In the genomic region with DNA sequence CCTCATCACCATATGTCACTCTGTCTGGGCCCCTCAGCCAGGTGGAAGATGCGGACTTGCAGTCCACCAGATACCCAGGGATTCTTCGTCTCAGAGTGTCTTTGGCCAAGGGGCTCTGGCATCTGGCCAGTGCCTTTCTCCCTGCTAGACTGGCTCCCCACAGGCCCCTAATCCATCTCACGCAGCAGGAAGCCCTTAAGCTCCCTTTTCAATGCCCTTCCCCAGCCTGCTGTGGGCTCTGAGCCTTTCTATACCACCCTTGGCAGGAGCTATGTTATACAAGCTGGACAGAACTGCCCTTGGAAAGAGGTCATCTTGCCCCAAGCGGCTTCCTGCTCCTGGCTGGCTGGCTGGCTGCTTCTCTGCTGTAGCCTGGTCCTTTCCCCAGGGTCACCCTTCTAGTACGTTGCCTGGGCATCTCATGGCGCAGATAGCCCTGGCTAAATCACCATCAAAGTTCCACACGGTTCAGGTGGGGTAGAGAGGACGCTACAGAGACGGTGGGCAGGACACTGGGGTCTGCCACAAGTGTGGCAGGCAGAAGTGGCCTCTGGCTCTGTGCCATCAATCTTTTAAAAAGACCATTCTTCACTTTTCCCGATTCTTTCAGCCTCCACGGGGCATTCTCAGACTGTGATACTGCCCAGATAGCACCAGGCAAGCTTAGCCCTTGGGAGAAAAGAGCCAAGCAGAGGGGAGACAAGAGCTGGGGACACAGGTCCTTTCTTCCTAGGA, we compare ENCODE assay signal across 8 mouse cellular contexts. TPM values are rescaled to one million over a fixed set of nuclear protein-coding genes. Genes with fewer than 3 reads are reported as not detected.
A peak's percentile ranks its signal among the peaks of the same experiment; 100 is the strongest.
DNase-seq lines count a peak whose midpoint lies in the region; ATAC-seq lines count a peak whose summit lies in the region.

No protein-coding gene starts in this region.

- WGBS in forebrain, embryonic 15.5 days, result 9% methylated on average over 11 of the region's 11 CpGs
- WGBS in limb, embryonic 10.5 days, result 32% methylated on average over 11 of the region's 11 CpGs

- ATAC-seq in forebrain, embryonic 15.5 days (replicated peaks), result no peak

- DNase-seq in adrenal gland, postnatal 14 days, result peak; percentile 24
- no peak for DNase-seq in adrenal gland, postnatal 25 days
- DNase-seq in 3T3-L1 (ENCODE audit: low read depth, low spot score), result peak; percentile 11
- no peak for DNase-seq in limb, embryonic 10.5 days (ENCODE audit: low spot score)
- no peak for DNase-seq in right cerebral cortex, adult 18-20 months
- DNase-seq in urinary bladder, postnatal 25 days (ENCODE audit: low spot score), result no peak
- DNase-seq in frontal cortex, postnatal 25 days (ENCODE audit: low spot score in 2 of 2), result no peak

- peak overlapping the region; percentile 79 for H3K27ac ChIP-seq in forebrain, embryonic 15.5 days (replicated peaks)
- peak overlapping the region; percentile 56 for H3K27ac ChIP-seq in limb, embryonic 10.5 days

- H3K4me3 ChIP-seq in forebrain, embryonic 15.5 days, result no peak overlapping the region
- peak overlapping the region; percentile 3; the same call in 1 of the 2 replicates for H3K4me3 ChIP-seq in limb, embryonic 10.5 days

- no peak overlapping the region for H3K4me2 ChIP-seq in forebrain, embryonic 15.5 days (replicated peaks)

- no peaks in the 10 kb centered on the region for H3K9me3 ChIP-seq in forebrain, embryonic 15.5 days
- H3K9me3 ChIP-seq in limb, embryonic 10.5 days (replicated peaks), result no peaks in the 10 kb centered on the region

- H3K36me3 ChIP-seq in forebrain, embryonic 15.5 days, result no peaks in the 10 kb centered on the region
- no peaks in the 10 kb centered on the region for H3K36me3 ChIP-seq in limb, embryonic 10.5 days

- H3K27me3 ChIP-seq in forebrain, embryonic 15.5 days, result no peaks in the 10 kb centered on the region
- peaks cover 26% of the 10 kb centered on the region for H3K27me3 ChIP-seq in limb, embryonic 10.5 days (ENCODE audit: low read depth, poor library complexity, severe bottlenecking)

- no peak overlapping the region for H3K9ac ChIP-seq in forebrain, embryonic 15.5 days (replicated peaks)

- peaks cover 30% of the 10 kb centered on the region for H3K4me1 ChIP-seq in forebrain, embryonic 15.5 days
- H3K4me1 ChIP-seq in limb, embryonic 10.5 days, result peaks cover 50% of the 10 kb centered on the region

RNA-seq across cellular contexts. Expression of gene Gm11627, which starts 2.2 kb away (rescaled TPM):
- total RNA-seq in adrenal gland, postnatal 14 days (2021), result 0.44 and 0.60 TPM in 2 replicates
- total RNA-seq in adrenal gland, postnatal 25 days (2021), result not detected in 2 replicates
- polyA plus RNA-seq in forebrain, embryonic 15.5 days (2015; fragmentation: Nextera tagmentation; extraction: Ambion mirVana), result 8.2 and 10.1 TPM in 2 replicates
- 2.5 and 3.3 TPM in 2 replicates for polyA plus RNA-seq in limb, embryonic 10.5 days (2016; fragmentation: Nextera tagmentation; extraction: Ambion mirVana)

RNA-seq across cellular contexts. Expression of gene Fzd2, which starts 22.7 kb away (rescaled TPM):
- 4.0 and 4.4 TPM in 2 replicates for total RNA-seq in adrenal gland, postnatal 14 days (2021)
- 3.8 and 4.9 TPM in 2 replicates for total RNA-seq in adrenal gland, postnatal 25 days (2021)
- polyA plus RNA-seq in forebrain, embryonic 15.5 days (2015; fragmentation: Nextera tagmentation; extraction: Ambion mirVana), result 18.4 and 20.3 TPM in 2 replicates
- polyA plus RNA-seq in limb, embryonic 10.5 days (2016; fragmentation: Nextera tagmentation; extraction: Ambion mirVana), result 54.8 and 59.8 TPM in 2 replicates

RNA-seq across cellular contexts. Expression of gene Gpatch8, which starts 25.3 kb away (rescaled TPM):
- 29.7 and 29.9 TPM in 2 replicates for total RNA-seq in adrenal gland, postnatal 14 days (2021)
- 32.2 and 33.4 TPM in 2 replicates for total RNA-seq in adrenal gland, postnatal 25 days (2021)
- polyA plus RNA-seq in forebrain, embryonic 15.5 days (2015; fragmentation: Nextera tagmentation; extraction: Ambion mirVana), result 77.6 and 80.8 TPM in 2 replicates
- 67.1 and 77.1 TPM in 2 replicates for polyA plus RNA-seq in limb, embryonic 10.5 days (2016; fragmentation: Nextera tagmentation; extraction: Ambion mirVana)

Comparison
In these comparisons a context has a peak if more than half of its experiments do, and no peak if none do; other contexts are left out.
1. DNase-seq: peak in adrenal gland, postnatal 14 days (single experiment) and 3T3-L1 (single experiment); none in adrenal gland, postnatal 25 days (single experiment), limb, embryonic 10.5 days (single experiment), right cerebral cortex, adult 18-20 months (single experiment), urinary bladder, postnatal 25 days (single experiment) and frontal cortex, postnatal 25 days (0 of 2).